Mouse (Mus musculus) forebrain, embryonic 16.5 days (tissue): Measurements from ENCODE around the gene Cnot6l. TPM values are rescaled to one million over a fixed set of nuclear protein-coding genes. Genes with fewer than 3 reads are reported as not detected.

Source experiments
- ATAC-seq: fragments of 200-750 bp; cut with Nextera tagmentation; 2 replicates; pipeline ENCODE4 v1.8.0; 2017; ENCODE audit warnings: mild to moderate bottlenecking, moderate library complexity
- H3K27ac ChIP-seq: fragments of 300-500 bp; sonication (generic); 2 replicates; pipeline ENCODE4 v1.5.1; 2014; ENCODE audit warnings: low read length, control low read depth
- H3K27me3 ChIP-seq: fragments of 300-500 bp; sonication (generic); replicated peaks from 2 replicates; pipeline ENCODE4 v1.6.1; 2014; ENCODE audit warnings: low read length; ENCODE audit not compliant: control insufficient read depth, insufficient read depth
- H3K36me3 ChIP-seq: fragments of 300-500 bp; sonication (generic); 2 replicates; pipeline ENCODE4 v1.6.1; 2014; ENCODE audit not compliant: control insufficient read depth, insufficient read depth
- H3K4me1 ChIP-seq: fragments of 300-500 bp; sonication (generic); replicated peaks from 2 replicates; pipeline ENCODE4 v1.6.1; 2014; ENCODE audit warnings: low read length; ENCODE audit not compliant: control insufficient read depth, insufficient read depth
- H3K4me2 ChIP-seq: fragments of 300-500 bp; sonication (generic); 2 replicates; pipeline ENCODE4 v1.6.1; 2014; ENCODE audit warnings: mild to moderate bottlenecking, low read length, control low read depth
- H3K4me3 ChIP-seq: fragments of 300-500 bp; sonication (generic); replicated peaks from 2 replicates; pipeline ENCODE4 v1.5.1; 2014; ENCODE audit warnings: mild to moderate bottlenecking, low read length, control low read depth
- H3K9ac ChIP-seq: fragments of 300-500 bp; sonication (generic); replicated peaks from 2 replicates; pipeline ENCODE4 v1.6.1; 2014; ENCODE audit warnings: low read depth, low read length, control low read depth
- H3K9me3 ChIP-seq: fragments of 300-500 bp; sonication (generic); 2 replicates; pipeline ENCODE4 v1.6.1; 2016; ENCODE audit warnings: low read length; ENCODE audit not compliant: control insufficient read depth
- WGBS: fragments of 180-500 bp; shearing (Covaris S2); extraction: QIAGEN DNeasy Blood & Tissue Kit; methylation state at CpG from one replicate; pipeline ENCODE4 v1.1.7; 2014; 5-methylcytosine and 5-hydroxymethylcytosine counted together
- polyA plus RNA-seq: library from polyadenylated mRNA; unstranded; fragments of >200 nt; fragmentation: Nextera tagmentation; extraction: Ambion mirVana; gene quantifications from 2 replicates; pipeline ENCODE4 v1.2.1, GENCODE M21; 2015

Cnot6l gene
- polyA plus RNA-seq, 1 experiment from 2014 or later = 13.9 TPM

DNA sequence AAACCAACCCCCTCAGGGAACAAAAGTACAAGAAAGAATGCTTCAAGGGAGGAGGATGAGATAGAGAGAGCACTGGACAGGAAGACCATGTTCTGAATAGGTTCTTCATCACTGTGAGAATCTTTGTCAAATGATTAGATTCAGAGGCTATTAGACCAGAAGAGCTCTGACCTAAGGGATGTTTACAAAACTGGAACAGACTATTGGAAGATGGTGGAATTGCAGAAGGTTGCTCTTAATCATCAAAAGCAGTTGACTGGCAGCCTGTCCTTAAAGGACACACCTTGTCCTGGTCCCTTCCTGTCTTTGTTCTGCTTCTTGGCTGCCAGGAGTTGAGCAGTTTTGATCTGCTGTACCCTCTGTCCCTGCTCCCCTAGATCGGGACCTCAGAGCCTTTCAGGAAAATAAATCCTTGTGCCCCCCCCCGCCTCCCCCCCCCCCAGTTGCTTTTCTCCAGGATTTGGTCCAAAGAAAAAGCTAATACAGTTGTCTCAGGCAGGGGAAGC is 32.6 kb upstream of the Cnot6l start:
- no peak overlapping the region for H3K9ac ChIP-seq
- no peak overlapping the region for H3K27ac ChIP-seq
- no peaks in the 10 kb centered on the region for H3K9me3 ChIP-seq
- no peak overlapping the region for H3K4me3 ChIP-seq
- WGBS = 67% methylated on average over 2 of the region's 2 CpGs
- no peak for ATAC-seq
- H3K4me1 ChIP-seq = no peaks in the 10 kb centered on the region
- no peaks in the 10 kb centered on the region for H3K36me3 ChIP-seq
- H3K27me3 ChIP-seq = no peaks in the 10 kb centered on the region
- no peak overlapping the region for H3K4me2 ChIP-seq

GRCm38 (mm10) chr5:96191251-96191650 is 27.3 kb upstream of the Cnot6l start:
- no peaks in the 10 kb centered on the region for H3K4me1 ChIP-seq
- no peak overlapping the region for H3K4me3 ChIP-seq
- 47% methylated on average over 4 of the region's 4 CpGs for WGBS
- H3K27me3 ChIP-seq = no peaks in the 10 kb centered on the region
- no peaks in the 10 kb centered on the region for H3K9me3 ChIP-seq
- no peak overlapping the region for H3K27ac ChIP-seq
- H3K36me3 ChIP-seq = no peaks in the 10 kb centered on the region
- no peak overlapping the region for H3K4me2 ChIP-seq
- H3K9ac ChIP-seq = no peak overlapping the region
- ATAC-seq = no peak

- Histone ChIP-seq H3K9me3 (no peaks in the 10 kb centered on the region), H3K4me3 (no peak overlapping the region), H3K9ac (no peak overlapping the region), H3K4me2 (no peak overlapping the region), H3K27me3 (no peaks in the 10 kb centered on the region), H3K4me1 (no peaks in the 10 kb centered on the region), H3K36me3 (no peaks in the 10 kb centered on the region), H3K27ac (no peak overlapping the region)
- 85% methylated on average over 1 of the region's 1 CpGs for WGBS
- no peak for ATAC-seq
Measured at GRCm38 (mm10) chr5:96189761-96190160, 25.8 kb upstream of the Cnot6l start.

GRCm38 (mm10) chr5:96183987-96184386 is 20.0 kb upstream of the Cnot6l start:
- no peak overlapping the region for H3K27ac ChIP-seq
- WGBS = 59% methylated on average over 2 of the region's 2 CpGs
- no peak for ATAC-seq

DNA sequence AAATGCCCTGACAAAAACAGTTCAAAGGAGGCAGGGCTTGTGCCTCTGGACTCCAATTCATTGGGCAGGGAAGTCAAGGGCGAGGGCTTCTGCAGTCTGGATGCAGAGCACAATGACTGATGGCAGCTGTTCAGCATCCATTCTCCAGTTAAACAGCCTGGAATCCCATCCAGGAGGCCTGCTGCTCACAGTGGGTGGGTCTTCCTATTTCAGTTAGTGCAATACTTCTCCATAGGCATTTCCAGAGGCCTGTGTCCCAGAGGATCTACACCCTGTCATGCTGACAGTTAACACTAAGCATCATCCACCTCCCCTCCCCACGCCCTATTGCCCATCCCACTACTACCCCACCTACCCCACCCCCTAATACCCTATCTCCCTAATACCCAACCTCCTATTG is 19.2 kb upstream of the Cnot6l start:
- Histone ChIP-seq H3K4me1 (no peaks in the 10 kb centered on the region), H3K9ac (no peak overlapping the region), H3K27me3 (no peaks in the 10 kb centered on the region), H3K4me2 (no peak overlapping the region), H3K9me3 (no peaks in the 10 kb centered on the region), H3K36me3 (no peaks in the 10 kb centered on the region), H3K4me3 (no peak overlapping the region), H3K27ac (no peak overlapping the region)
- 64% methylated on average over 2 of the region's 2 CpGs for WGBS
- ATAC-seq = no peak

More at GRCm38 (mm10) chr5:96183987-96184386, 20.0 kb upstream of the Cnot6l start:
- no peaks in the 10 kb centered on the region for H3K9me3 ChIP-seq
- no peaks in the 10 kb centered on the region for H3K36me3 ChIP-seq
- no peaks in the 10 kb centered on the region for H3K4me1 ChIP-seq
- H3K27me3 ChIP-seq = no peaks in the 10 kb centered on the region
- no peak overlapping the region for H3K4me3 ChIP-seq
- no peak overlapping the region for H3K4me2 ChIP-seq
- no peak overlapping the region for H3K9ac ChIP-seq

GRCm38 (mm10) chr5:96176879-96177358 is 12.9 kb upstream of the Cnot6l start:
- H3K4me3 ChIP-seq = no peak overlapping the region
- no peak overlapping the region for H3K27ac ChIP-seq
- H3K9me3 ChIP-seq = no peaks in the 10 kb centered on the region
- no peak overlapping the region for H3K4me2 ChIP-seq
- H3K9ac ChIP-seq = no peak overlapping the region
- H3K36me3 ChIP-seq = no peaks in the 10 kb centered on the region
- H3K27me3 ChIP-seq = no peaks in the 10 kb centered on the region
- 80% methylated on average over 11 of the region's 11 CpGs for WGBS
- no peak for ATAC-seq
- no peaks in the 10 kb centered on the region for H3K4me1 ChIP-seq

DNA sequence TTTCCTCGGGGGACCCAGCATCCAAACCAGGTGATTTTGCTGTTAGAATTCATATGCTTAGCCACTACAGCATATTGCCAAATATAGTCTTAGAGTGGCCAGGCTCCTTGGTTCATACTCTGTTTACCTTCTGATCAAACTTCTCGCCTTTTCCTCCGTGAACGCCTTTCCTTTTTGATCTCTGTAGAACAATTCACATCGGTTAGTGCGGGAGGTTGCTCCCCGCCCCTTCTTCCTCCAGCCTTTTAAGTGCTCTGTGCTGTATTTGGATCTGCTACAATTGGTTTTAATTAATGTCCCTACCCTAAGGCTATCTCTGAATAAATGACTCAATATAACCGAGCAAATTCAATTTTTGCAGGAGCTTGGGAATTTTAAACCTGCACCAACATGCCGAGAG is 12.2 kb upstream of the Cnot6l start:
- Histone ChIP-seq H3K4me1 (no peaks in the 10 kb centered on the region), H3K4me3 (no peak overlapping the region), H3K4me2 (no peak overlapping the region), H3K27ac (no peak overlapping the region), H3K27me3 (no peaks in the 10 kb centered on the region), H3K36me3 (no peaks in the 10 kb centered on the region), H3K9ac (no peak overlapping the region), H3K9me3 (no peaks in the 10 kb centered on the region)
- 54% methylated on average over 9 of the region's 9 CpGs for WGBS
- ATAC-seq = no peak

DNA sequence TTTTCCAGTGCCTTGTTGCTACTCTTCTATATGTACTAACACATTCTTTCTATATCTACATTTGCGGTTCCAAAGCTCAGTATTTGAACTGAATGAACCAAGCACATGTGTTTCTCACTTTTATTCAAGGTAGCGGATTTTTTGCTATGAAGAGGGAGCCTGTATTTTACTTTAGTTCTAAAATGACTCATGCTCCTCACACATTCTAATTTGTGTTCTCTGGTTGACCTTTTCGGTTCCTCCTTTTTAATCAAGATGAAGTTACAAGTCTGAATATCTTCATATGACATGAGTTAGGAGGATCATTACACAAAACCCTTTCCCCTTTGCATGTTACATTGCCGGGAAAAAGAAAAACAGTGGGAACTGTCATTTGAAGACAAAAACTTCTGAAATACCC is 7.8 kb upstream of the Cnot6l start:
- WGBS = 86% methylated on average over 4 of the region's 4 CpGs
- H3K9ac ChIP-seq = no peak overlapping the region

DNA sequence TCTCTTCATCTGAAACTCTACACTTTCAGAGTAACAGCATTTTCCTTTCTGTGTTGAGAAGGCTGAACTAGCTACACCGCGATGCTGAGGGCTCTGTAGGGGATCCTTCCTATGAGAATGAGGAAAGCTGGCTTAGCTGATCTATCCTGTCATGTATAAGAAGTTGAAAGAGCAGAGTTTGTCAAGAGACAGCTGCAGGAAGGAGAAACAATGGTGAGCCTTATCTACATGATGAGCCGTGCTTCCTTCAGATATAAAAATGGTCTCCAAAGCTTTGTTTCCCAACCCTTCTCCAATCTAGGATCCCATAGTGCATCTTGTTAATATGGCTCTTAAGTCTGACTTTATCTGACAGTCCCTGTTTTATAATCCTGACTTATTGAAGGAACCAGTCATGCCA is 6.5 kb upstream of the Cnot6l start:
- Histone ChIP-seq H3K4me2 (no peak overlapping the region), H3K9me3 (no peaks in the 10 kb centered on the region), H3K4me3 (no peak overlapping the region), H3K36me3 (no peaks in the 10 kb centered on the region), H3K9ac (no peak overlapping the region), H3K27ac (no peak overlapping the region), H3K4me1 (no peaks in the 10 kb centered on the region), H3K27me3 (no peaks in the 10 kb centered on the region)
- 79% methylated on average over 3 of the region's 3 CpGs for WGBS
- no peak for ATAC-seq

More for the DNA sequence above, 7.8 kb upstream of the Cnot6l start:
- no peaks in the 10 kb centered on the region for H3K9me3 ChIP-seq
- no peak overlapping the region for H3K4me3 ChIP-seq
- H3K27ac ChIP-seq = no peak overlapping the region
- no peak overlapping the region for H3K4me2 ChIP-seq
- H3K4me1 ChIP-seq = no peaks in the 10 kb centered on the region
- H3K36me3 ChIP-seq = no peaks in the 10 kb centered on the region
- no peaks in the 10 kb centered on the region for H3K27me3 ChIP-seq
- ATAC-seq = no peak

GRCm38 (mm10) chr5:96166761-96167160 is 2.8 kb upstream of the Cnot6l start:
- Histone ChIP-seq H3K4me1 (peaks cover 6% of the 10 kb centered on the region), H3K9ac (no peak overlapping the region), H3K27ac (no peak overlapping the region), H3K27me3 (no peaks in the 10 kb centered on the region), H3K36me3 (no peaks in the 10 kb centered on the region), H3K9me3 (no peaks in the 10 kb centered on the region), H3K4me2 (no peak overlapping the region), H3K4me3 (no peak overlapping the region)
- ATAC-seq = no peak
- whole genome bisulfite sequencing = 93% methylated on average over 2 of the region's 2 CpGs
